Mouse (Mus musculus): ENCODE results near the gene Pdzrn4. TPM values are rescaled to one million over a fixed set of nuclear protein-coding genes. Genes with fewer than 3 reads are reported as not detected.
"Not testable (repeated sequence)": the region's sequence is repeated elsewhere in the genome, so short reads cannot be mapped to it uniquely, and the experiment has no call there.

Gene Pdzrn4
- total RNA-seq (2021), result 1 to 10 TPM in 1 of 2 experiments, under 1 TPM in 1; 0.73 to 1.2 TPM
- long read RNA-seq, experiment 1, result 0 reads
- long read RNA-seq, experiment 2, partial matches to known transcripts, result 0 of 4 reads
- long read RNA-seq, experiment 2, other reads (novel, unspliced or antisense), result 1 of 4 reads

DNA sequence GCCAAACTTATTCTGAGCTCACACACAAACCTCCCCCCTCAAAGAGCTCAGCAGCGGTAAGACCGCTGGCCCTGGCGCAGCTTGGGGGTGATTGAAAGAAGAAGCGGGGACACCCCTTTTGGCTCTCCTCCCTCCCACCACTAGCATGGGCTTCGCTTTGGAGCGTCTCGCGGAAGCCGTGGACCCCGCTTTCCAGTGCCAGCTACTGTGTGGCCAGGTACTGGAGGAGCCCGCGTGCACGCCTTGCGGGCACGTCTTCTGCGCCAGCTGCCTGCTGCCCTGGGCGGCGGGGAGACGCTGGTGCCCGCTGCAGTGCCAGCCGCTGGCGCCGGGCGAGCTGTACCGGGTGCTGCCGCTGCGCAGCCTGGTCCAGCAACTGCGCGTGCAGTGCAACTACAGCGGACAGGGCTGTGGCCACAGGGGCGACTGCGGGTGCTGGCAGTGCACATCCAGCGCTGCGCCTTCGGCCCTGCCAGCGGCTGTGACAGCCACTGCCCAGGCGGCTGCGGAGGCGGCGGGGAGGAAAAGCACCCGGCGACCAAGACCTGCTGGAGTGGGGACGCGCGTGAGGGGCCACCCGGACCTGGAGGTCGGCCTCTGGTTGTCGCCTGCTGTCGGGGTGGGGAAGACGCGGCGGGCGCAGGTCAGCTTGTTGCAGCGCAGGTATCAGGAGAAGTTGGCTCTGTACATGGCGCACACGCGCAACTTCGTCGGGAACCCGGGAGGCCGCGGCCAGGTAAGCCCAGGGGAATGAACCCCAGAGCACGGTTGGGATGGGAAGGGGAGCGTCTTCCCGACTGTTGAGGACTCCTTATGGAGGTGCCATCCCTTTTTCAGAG lies at the start of gene Pdzrn4:
Gene Pdzrn4 (plus strand): TSS at position 112 of the 839 bp plus-strand sequence.
- DNase-seq (ENCODE audit: low spot score in 2 of 2), result peak; percentile 3

DNA sequence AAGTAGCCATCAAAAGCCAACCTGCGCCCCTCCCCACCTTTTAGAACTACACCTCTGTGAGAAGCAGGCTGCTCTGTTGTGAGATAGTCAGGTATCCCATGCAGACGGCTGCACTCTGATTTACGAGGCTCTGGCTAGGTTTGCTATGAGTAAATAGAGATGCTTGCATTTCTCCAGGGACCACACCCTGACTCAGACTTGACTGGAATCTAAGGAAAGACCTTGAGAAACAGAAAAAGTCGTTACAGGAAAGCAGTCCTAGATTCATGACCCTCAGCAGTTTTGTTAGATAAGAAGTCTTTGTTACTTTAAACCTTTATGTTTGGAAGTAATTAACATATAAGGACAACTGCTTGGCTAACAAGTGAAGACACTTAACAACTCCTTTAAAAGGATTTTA lies 49.3 kb upstream of the Pdzrn4 start:
- DNase-seq (ENCODE audit: low spot score in 2 of 2), result no peak

DNA sequence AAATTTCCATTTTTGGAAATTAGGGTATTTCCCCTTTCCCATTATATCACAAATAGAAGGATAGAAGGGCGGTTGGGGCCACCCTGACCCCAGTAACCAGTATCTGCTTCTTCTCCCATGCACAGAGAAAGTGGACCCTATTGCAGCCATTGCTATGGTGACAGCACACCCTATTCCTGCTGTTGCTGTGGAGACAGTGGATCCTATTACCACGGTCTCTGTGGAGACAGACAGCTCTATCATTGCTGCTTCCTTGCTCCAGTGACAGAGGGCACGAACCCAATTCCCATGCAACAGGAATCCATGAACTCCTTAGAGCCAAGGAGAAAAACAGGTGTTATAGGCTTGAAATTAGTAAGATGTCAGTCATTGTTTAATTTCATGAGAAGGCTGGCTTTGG lies 48.8 kb upstream of the Pdzrn4 start:
- DNase-seq (ENCODE audit: low spot score in 2 of 2), result no peak

DNA sequence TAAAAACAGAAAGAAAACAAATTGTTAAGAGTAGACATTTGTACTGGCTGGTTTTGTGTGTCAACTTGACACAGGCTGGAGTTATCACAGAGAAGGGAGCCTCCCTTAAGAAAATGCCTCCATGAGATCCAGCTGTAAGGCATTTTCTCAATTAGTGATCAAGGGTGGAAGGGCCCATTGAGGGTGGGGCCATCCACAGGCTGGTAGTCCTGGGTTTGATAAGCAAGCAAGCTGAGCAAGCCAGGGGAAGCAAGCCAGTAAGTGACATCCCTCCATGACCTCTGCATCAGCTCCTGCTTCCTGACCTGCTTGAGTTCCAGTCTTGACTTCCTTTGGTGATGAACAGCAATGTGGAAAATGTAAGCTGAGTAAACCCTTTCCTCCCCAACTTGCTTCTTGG lies 48.2 kb upstream of the Pdzrn4 start:
- DNase-seq (ENCODE audit: low spot score in 2 of 2), result not testable (repeated sequence)

DNA sequence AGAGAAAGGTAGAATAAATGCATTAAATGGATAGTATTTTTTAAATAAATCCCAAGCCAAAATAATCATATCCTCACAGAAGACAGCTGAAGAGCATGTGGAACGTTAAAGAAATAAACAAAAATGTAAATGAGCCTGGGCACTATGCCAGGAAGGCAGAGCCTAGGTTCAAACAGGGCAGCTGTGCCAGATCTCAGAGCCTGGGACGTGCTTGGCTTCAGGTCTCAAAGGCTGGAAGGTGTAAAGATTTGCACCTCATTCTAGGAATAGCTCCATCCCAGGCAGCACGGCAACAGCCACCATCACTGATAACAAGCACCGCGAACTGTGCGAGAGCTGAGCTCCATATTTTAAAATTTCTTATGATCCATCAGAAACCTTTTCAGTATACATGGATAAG lies 32.5 kb upstream of the Pdzrn4 start:
- no peak for DNase-seq (ENCODE audit: low spot score in 2 of 2)

DNA sequence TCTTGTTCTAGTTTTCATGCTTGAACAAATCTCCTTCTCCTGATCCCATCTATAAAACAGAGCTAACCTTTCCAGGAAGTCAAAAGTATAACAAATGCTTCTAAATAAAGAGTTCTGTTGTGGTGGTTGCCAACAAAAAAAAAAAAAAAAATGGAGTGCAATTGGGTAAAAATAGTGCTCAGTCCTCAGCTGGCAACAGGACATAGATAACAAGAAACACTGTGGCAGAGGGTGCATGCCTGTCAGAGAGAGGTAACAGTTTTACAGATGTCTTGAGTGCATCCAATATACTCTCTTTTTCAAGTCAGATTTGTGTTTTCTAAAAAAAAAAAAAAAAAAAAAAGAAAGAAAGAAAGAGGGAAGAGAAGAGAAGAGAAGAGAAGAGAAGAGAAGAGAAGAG lies 32.1 kb upstream of the Pdzrn4 start:
- no peak for DNase-seq (ENCODE audit: low spot score in 2 of 2)

DNA sequence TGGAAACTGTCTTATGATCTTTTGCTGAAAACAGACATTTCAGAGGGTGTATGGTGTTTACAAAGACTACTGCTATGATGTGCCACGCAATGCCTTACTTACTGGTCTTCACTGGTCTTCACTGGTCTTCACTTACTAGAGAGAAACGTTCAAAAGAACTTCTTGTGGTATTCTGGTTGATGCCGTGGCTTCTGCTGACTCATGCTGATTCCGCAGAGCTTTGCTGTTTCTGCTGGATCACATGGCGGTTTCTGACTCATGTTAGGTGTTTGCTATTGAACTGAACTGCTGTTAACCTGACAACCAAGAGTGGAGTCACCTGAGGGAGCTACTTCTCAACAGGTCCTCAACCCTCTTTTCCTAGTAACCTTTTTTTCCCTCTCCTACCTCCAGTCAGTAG lies 1.9 kb upstream of the Pdzrn4 start:
- no peak for DNase-seq (ENCODE audit: low spot score in 2 of 2)

DNA sequence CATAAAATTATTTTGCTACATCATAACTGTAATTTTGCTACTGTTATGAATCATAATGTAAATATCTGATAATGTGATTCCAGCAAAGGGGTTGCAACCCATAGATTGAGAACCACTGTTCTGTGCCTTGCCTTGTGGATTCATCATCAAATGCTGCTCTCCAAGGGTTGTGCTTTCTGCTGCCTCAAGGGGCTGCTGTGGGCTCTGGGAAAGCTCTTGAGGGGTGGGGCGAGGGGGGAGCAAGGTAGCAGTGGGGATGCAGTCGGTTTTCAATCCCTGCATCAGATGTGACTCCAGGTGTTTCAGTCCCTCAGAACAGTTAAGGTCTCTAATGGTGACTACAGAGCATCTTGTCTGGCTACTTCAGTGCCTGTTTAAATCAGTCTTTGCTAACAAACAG lies 2.1 kb downstream of the Pdzrn4 start:
- DNase-seq (ENCODE audit: low spot score in 2 of 2), result no peak

DNA sequence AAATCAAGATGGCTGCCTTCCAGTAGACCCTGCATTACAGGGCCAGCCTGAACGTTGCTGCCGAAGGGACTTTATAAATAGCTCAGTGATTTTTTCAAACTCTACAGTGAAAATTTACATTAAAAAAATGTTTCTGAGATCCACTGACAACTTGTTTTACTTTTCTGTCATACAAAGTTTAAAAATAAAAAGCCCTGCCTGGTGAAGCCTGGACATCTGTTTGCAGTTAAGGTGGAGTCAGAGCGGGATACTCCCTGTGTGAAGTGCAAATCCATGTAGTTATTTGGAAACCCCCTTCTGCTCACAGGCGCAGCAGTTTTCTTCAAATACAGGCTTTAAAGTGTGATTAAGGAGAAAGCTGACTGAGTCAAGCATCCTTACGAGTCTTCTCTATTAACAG lies 2.6 kb downstream of the Pdzrn4 start:
- DNase-seq (ENCODE audit: low spot score in 2 of 2), result no peak

GRCm38 (mm10) chr15:92401554-92401953 lies 4.9 kb downstream of the Pdzrn4 start:
- no peak for DNase-seq (ENCODE audit: low spot score in 2 of 2)

GRCm38 (mm10) chr15:92415323-92415722 lies 18.6 kb downstream of the Pdzrn4 start:
- no peak for DNase-seq (ENCODE audit: low spot score in 2 of 2)

GRCm38 (mm10) chr15:92416141-92416540 lies 19.5 kb downstream of the Pdzrn4 start:
- DNase-seq (ENCODE audit: low spot score in 2 of 2), result no peak

DNA sequence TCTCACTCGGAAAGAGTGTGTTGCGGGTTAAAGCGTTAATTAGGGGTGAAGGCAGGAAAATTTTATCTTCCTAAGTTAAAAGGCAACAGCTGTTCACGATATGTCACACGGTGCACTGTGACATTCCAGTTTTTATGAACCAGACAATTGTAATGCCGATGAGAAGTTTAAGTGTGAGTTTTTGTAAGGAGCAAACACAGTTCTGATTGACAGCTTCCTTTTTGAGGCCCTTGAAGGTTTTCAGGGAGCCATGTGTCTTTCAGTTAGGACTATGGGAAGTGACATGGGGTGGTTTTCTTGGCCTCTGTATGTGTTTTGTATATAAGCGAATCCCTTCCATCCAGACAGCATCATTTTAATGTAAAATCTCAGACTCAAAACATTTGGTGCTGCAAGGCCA lies 20.0 kb downstream of the Pdzrn4 start:
- no peak for DNase-seq (ENCODE audit: low spot score in 2 of 2)

DNA sequence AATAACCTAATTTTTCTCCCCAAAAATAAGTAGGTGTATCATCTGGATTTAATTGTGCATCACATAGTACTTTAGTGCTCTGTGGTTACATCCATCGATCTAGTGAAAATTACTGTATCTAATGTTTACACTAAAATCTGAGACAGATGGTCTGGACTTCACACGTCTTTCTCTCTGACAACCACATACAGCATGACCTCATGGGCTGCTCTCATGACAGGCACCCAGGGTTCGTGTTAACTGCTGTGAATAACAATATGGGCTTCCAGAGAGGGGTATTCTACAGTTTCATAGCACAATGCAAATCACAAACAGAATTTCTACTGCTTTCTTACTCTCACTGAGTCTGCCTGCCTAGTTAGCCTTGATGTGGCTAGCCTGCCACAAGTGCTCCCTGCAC lies 20.4 kb downstream of the Pdzrn4 start:
- DNase-seq (ENCODE audit: low spot score in 2 of 2), result no peak

DNA sequence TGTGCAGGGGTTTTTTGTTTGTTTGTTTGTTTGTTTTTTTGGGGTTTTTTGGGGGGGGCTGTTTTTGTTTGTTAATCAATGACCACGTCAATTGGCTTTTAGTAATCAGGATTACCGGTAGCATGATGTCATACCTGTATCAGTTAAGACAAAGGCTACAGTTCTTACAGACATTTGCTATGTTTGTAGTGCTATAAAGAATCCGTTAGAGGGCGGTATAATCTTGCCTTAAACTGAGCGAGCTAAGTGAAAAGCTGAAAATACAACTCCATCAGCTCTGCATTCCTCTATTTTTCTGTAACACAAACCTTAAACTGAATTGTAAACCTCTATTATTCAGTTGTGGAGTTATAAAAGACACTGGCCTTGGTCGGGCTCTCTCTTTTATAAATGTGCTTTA lies 37.9 kb downstream of the Pdzrn4 start:
- no peak for DNase-seq (ENCODE audit: low spot score in 2 of 2)

DNA sequence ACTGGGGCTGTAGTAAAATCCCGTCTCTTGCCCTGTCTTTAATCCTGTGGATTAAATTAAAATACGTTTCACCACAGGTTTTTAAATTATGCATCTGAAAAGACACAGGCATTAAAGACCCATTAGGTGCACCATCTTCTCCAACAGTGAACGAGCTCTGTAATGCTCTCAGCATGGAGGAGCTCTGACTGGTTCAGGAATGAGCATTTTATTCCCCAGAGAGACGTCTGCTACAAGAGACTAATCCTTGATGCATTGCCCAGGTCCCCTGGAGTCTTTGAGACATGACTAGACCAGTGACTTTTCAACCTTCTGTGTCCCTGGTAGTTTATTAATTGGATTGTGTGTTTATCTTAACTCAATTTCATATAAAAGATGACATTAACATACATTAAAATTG lies 38.6 kb downstream of the Pdzrn4 start:
- DNase-seq (ENCODE audit: low spot score in 2 of 2), result no peak

GRCm38 (mm10) chr15:92441630-92442180 lies 45.0 kb downstream of the Pdzrn4 start:
- no peak for DNase-seq (ENCODE audit: low spot score in 2 of 2)

DNA sequence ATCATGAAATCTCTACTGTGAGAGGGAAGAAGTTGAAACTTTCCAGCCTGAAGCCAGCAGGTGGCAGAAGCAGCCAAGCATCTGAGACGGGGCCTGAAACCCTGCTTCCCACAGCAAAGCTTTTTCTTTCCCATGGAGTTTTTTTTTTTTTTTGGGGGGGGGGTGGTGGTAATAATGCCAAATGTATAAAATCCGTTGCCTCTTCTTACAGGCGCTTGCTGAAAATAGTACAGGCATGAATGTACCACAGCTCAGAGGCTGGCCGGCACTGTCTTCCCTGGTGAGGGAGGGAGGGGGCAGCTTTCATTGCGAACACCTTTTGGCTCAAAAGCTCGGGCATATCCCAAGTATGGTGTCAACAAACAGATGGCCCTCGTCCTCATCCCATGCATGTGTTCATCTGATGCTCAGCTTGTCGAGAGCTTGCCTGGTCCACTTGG lies 51.0 kb downstream of the Pdzrn4 start:
- DNase-seq (ENCODE audit: low spot score in 2 of 2), result no peak

GRCm38 (mm10) chr15:92449112-92449511 lies 52.4 kb downstream of the Pdzrn4 start:
- DNase-seq (ENCODE audit: low spot score in 2 of 2), result no peak

DNA sequence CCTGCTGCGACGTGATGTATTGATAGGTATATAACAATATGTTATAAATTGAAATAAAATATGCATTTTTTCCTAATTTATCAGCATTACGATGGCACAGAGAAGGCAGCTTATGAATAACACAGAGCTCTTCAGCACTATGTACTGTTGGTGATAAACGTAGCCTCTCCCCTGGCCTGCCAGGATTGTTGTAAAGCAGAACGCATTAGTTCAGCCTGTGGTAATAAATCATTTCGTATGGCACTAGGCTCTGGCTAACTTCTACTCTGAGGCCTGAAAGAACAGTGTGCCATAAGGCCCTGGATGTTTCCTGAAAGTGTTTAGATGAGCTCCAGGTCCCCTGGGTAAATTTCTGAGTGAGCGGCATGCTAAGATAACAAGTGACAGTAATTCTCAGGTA lies 55.9 kb downstream of the Pdzrn4 start:
- no peak for DNase-seq (ENCODE audit: low spot score in 2 of 2)

- no peak for DNase-seq (ENCODE audit: low spot score in 2 of 2)
Observed at GRCm38 (mm10) chr15:92482198-92482597, 85.5 kb downstream of the Pdzrn4 start.

GRCm38 (mm10) chr15:92491376-92491775 lies 94.7 kb downstream of the Pdzrn4 start:
- DNase-seq (ENCODE audit: low spot score in 2 of 2), result no peak

All from adrenal gland, postnatal 4 days (tissue).